Mouse (Mus musculus): ENCODE measurements around the gene Rpl14. TPM values are rescaled to one million over a fixed set of nuclear protein-coding genes. Genes with fewer than 3 reads are reported as not detected.

The Rpl14 gene
- polyA plus RNA-seq, 2 experiments from 2014 or later: 2,156 to 2,621 TPM

- ATAC-seq: no peak
These were observed 42.8 kb downstream of the Rpl14 start for GRCm38 (mm10) chr9:120614059-120614458.

GRCm38 (mm10) chr9:120618101-120618500 lies 46.9 kb downstream of the Rpl14 start:
- ATAC-seq: no peak

- no peak for ATAC-seq
These were observed 48.1 kb downstream of the Rpl14 start for GRCm38 (mm10) chr9:120619347-120619708.

- ATAC-seq: no peak
These were observed 48.6 kb downstream of the Rpl14 start for GRCm38 (mm10) chr9:120619709-120620408.

GRCm38 (mm10) chr9:120620409-120620745 lies 49.1 kb downstream of the Rpl14 start:
- no peak for ATAC-seq

Other genes starting within 250 kb of the Rpl14 start
- 10 to 100 TPM; 78.5 to 79.6 TPM for gene Eif1b, start 79.2 kb upstream of the Rpl14 start, polyA plus RNA-seq (2017; shearing (Covaris generic))
- gene Entpd3, start 31.6 kb upstream of the Rpl14 start, polyA plus RNA-seq (2017; shearing (Covaris generic)): under 1 TPM in 1 of 2 experiments, not detected in 1; 0.12 TPM